Mouse (Mus musculus) v-Abl transformed pro-B cells (cell line): ENCODE results near the gene G530012D18Rik.
"Not testable (repeated sequence)": the region's sequence is repeated elsewhere in the genome, so short reads cannot be mapped to it uniquely, and the experiment has no call there.

Experiments used
- in situ Hi-C, 2 experiments: fragments of 400-800 bp; cut with MboI; formaldehyde crosslinking; loops; one replicate each; pipeline ENCODE4 v1.15.1; 2025; ENCODE audit not compliant: unreplicated experiment in 2 of 2

The G530012D18Rik gene

DNA sequence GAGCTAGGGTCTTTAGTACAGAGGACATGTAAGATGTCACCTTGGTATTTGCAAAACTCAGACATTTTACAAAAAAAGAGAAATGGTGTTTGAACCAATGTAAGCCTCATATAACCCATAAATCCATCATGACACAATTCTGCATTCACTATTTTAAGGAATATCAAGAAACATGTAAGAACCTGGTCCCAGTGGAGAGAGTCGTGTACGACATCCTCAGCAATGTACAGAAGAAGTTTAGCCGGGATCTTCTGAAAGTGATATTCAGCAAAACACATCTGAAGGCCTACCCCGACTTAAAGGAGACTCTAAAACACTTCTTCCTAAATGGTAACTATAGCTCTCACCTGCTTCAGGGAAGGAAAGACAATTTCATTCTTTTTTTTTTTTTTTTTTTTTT, 35.1 kb downstream of the G530012D18Rik start:
- in situ Hi-C loops: not testable (repeated sequence)

DNA sequence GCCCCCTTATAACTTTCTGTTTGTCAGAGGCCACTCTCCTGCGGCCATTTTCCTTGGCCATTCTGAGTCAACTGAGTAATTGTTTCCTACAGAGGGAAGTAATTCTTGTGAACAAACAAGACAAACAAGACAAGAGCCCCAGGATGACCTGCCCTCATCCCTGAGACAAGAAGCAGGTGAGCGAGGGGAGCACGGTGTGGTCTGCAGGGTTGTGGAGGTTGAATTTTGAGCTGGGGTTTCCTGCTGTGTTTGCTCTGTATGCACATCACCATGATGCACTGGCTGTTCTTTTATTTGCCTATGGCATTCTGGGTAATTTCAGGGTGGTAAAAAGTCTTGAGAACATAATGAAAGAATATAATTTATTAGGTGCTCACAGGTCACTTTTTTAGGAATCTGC, 39.6 kb downstream of the G530012D18Rik start:
- in situ Hi-C loops: not testable (repeated sequence)

DNA sequence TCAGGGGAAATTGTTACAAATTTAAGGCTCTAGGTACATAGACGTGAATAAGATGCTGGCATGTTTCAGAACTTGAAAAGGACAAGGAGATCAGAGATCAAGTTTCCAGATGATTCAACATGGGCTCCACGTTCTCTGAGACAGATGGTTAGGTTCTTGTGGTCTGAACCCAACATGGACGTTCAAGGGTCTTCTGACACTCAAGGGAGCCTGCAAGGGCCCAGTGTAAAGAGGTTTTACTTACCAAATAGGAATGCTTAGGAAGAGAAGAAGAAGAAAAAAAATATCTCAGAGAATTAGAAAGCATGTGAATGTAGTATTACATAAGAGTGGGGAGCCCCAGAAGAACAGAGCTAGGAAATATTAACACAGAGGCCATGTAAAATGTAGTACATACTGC, 40.3 kb downstream of the G530012D18Rik start:
- in situ Hi-C loops: not testable (repeated sequence)

DNA sequence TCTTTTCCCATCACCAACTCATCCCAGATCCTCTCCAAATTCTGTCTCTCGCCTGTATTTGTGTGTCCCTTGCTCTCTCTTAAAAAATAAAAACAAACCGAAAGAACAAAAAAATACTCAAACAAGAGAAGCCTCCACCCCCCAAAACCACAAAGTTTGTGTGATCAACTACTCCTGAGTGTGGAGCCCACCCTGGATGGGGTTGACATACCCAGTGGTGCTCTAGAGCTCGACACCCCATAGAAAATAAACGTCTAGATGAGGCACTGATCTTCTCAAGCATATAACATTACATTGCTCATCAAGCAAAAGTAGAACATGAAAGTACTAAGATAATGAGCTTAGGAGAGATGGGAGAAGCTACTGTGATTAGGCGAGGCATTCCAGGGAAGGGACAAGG, 41.7 kb downstream of the G530012D18Rik start:
- in situ Hi-C loops: not testable (repeated sequence)

DNA sequence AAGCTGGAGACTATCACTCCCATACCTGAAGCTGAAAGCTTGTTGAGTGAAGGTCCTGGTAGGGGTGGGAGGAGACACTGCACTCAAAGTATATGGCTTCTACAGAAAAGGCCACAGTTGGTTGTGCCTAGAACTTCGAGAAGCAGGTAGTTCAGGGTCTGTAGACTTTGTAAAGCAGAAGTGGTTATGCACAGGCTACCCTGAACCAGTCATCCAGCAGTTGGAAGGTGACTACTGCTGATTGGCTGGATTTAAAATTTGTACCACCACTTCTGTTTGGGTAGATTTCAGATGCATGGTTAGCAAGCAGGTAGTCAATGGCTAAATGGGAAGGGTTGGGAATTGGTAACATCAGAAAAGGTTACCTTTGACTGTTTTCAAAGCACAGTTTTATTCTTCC, 43.2 kb downstream of the G530012D18Rik start:
- in situ Hi-C loops: not testable (repeated sequence)
